Mouse (Mus musculus) G1E (cell line): ENCODE measurements around the gene Cbfa2t3. TPM values are rescaled to one million over a fixed set of nuclear protein-coding genes. Genes with fewer than 3 reads are reported as not detected.

Source experiments
- ATAC-seq: 2 replicates; pipeline ENCODE4 v1.8.0; 2016; ENCODE audit warnings: mild to moderate bottlenecking; ENCODE audit not compliant: insufficient number of reproducible peaks, poor library complexity, low FRiP score, severe bottlenecking; ENCODE audit errors: extremely low read depth
- DNase-seq: peaks from one replicate; pipeline ENCODE4 v3.0.0; 2012; ENCODE audit warnings: low spot score
- H3K27me3 ChIP-seq: 2 replicates; pipeline ENCODE4 v1.6.1; 2012; ENCODE audit warnings: mild to moderate bottlenecking, low read length, inconsistent platforms; ENCODE audit not compliant: insufficient read depth
- H3K36me3 ChIP-seq: replicated peaks from 2 replicates; pipeline ENCODE3; 2012; ENCODE audit warnings: mild to moderate bottlenecking, inconsistent platforms
- H3K4me1 ChIP-seq: 2 replicates; pipeline ENCODE4 v1.6.1; 2012; ENCODE audit warnings: low read depth, low read length, inconsistent platforms, mixed read lengths; ENCODE audit not compliant: insufficient read depth
- H3K4me3 ChIP-seq: 2 replicates; pipeline ENCODE4 v1.5.1; 2012; ENCODE audit warnings: low read depth, mild to moderate bottlenecking, inconsistent platforms, low read length, moderate library complexity, mixed read lengths
- H3K9me3 ChIP-seq: replicated peaks from 2 replicates; pipeline ENCODE4 v1.6.1; 2012; ENCODE audit warnings: inconsistent platforms
- CTCF ChIP-seq: IDR thresholded peaks from 2 replicates; pipeline ENCODE4 v1.5.1; 2012; ENCODE audit warnings: low read depth, low read length, inconsistent platforms, mixed read lengths
- GATA1 ChIP-seq: IDR thresholded peaks from 2 replicates; pipeline ENCODE4 v1.6.1; 2012; ENCODE audit warnings: borderline replicate concordance, low read length, inconsistent platforms, mixed read lengths
- GATA2 ChIP-seq: IDR thresholded peaks from 2 replicates; pipeline ENCODE4 v1.6.1; 2012; ENCODE audit warnings: low read depth, low read length, inconsistent platforms, borderline replicate concordance
- POLR2AphosphoS5 ChIP-seq: IDR thresholded peaks from 2 replicates; pipeline ENCODE4 v1.6.1; 2012; ENCODE audit warnings: low read depth, low read length, inconsistent platforms; ENCODE audit not compliant: insufficient replicate concordance
- TAL1 ChIP-seq: conservative IDR thresholded peaks from 2 replicates; pipeline ENCODE4 v1.6.1; 2012; ENCODE audit warnings: low read depth, low read length, inconsistent platforms, mixed read lengths
- polyA plus RNA-seq: library from polyadenylated mRNA; stranded (reverse); fragments of >175 nt; gene quantifications from 2 replicates; pipeline ENCODE4 v1.2.3, GENCODE M21; 2012
- total RNA-seq, 2 experiments: library from RNA; stranded (forward) in 1 of 2; stranded (reverse) in 1 of 2; fragments of 200-1000 nt in 1 of 2; fragments of >200 nt in 1 of 2; fragmentation: Nextera tagmentation in 1 of 2; gene quantifications; 2 replicates each; pipeline ENCODE4 v1.2.3; 2014 to 2017

Gene Cbfa2t3
- total and polyA plus RNA-seq, 3 experiments, result 19.9 to 287 (median 99.0) TPM

- peaks cover 98% of the 10 kb centered on the region for H3K4me1 ChIP-seq
- no peaks in the 10 kb centered on the region for H3K27me3 ChIP-seq
Measured at GRCm38 (mm10) chr8:122670001-122670400, 28.9 kb downstream of the Cbfa2t3 start.

GRCm38 (mm10) chr8:122669370-122669769 is 29.5 kb downstream of the Cbfa2t3 start:
- Histone ChIP-seq H3K4me1 (peaks cover 98% of the 10 kb centered on the region), H3K4me3 (no peak overlapping the region), H3K27me3 (no peaks in the 10 kb centered on the region), H3K36me3 (peaks cover 100% of the 10 kb centered on the region), H3K9me3 (no peaks in the 10 kb centered on the region)
- DNase-seq (no peak), ATAC-seq (no peak)
- TF ChIP-seq POLR2AphosphoS5 (no peak), TAL1 (no peak), GATA1 (no peak), GATA2 (no peak), CTCF (no peak)

More at GRCm38 (mm10) chr8:122670001-122670400, 28.9 kb downstream of the Cbfa2t3 start:
- no peak for DNase-seq
- ATAC-seq, result no peak
- no peaks in the 10 kb centered on the region for H3K9me3 ChIP-seq
- TF ChIP-seq GATA2 (no peak), GATA1 (no peak), POLR2AphosphoS5 (no peak), TAL1 (no peak), CTCF (no peak)
- H3K4me3 ChIP-seq, result no peak overlapping the region; the same call in 1 of the 2 replicates
- H3K36me3 ChIP-seq, result peaks cover 100% of the 10 kb centered on the region

- no peaks in the 10 kb centered on the region for H3K27me3 ChIP-seq
- DNase-seq (no peak), ATAC-seq (no peak)
- peak overlapping the region; percentile 46; the same call in 1 of the 2 replicates for H3K4me3 ChIP-seq
- H3K4me1 ChIP-seq, result peaks cover 98% of the 10 kb centered on the region
- no peaks in the 10 kb centered on the region for H3K9me3 ChIP-seq
- TF ChIP-seq GATA1 (no peak), TAL1 (no peak), GATA2 (no peak), CTCF (no peak), POLR2AphosphoS5 (no peak)
- H3K36me3 ChIP-seq, result peaks cover 100% of the 10 kb centered on the region
Measured at GRCm38 (mm10) chr8:122667854-122668253, 31.1 kb downstream of the Cbfa2t3 start.

- H3K27me3 ChIP-seq, result no peaks in the 10 kb centered on the region
- peaks cover 98% of the 10 kb centered on the region for H3K4me1 ChIP-seq
- ATAC-seq (no peak), DNase-seq (peak; percentile 25)
- H3K9me3 ChIP-seq, result no peaks in the 10 kb centered on the region
- peak overlapping the region; percentile 55; the same call in 1 of the 2 replicates for H3K4me3 ChIP-seq
- no peak for TF ChIP-seq TAL1
- TF ChIP-seq CTCF, result no peak
- no peak for TF ChIP-seq POLR2AphosphoS5
- no peak for TF ChIP-seq GATA1
- no peak for TF ChIP-seq GATA2
- H3K36me3 ChIP-seq, result peaks cover 100% of the 10 kb centered on the region
Measured at GRCm38 (mm10) chr8:122666827-122667226, 32.1 kb downstream of the Cbfa2t3 start.

DNA sequence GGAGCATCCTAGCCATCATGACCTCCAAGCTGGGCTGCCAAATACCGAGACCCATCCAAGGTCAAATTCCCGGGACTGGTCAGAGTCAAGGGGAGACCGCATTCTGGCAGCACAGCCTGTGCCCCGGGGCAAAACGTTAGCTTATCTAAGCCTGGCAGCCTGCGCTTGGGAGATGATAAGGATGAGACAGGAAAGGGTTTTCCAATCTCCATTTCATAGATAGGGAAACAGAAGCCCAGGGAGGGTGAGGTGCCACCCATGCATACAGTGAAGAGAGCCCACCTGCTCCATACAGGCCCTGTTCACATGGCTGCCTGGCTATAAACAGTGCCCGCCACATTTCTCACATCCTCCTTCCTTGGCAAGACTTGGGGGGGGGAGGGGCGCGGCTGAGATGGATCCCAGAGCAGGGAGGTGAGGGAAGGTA is 32.6 kb downstream of the Cbfa2t3 start:
- H3K27me3 ChIP-seq, result no peaks in the 10 kb centered on the region
- H3K36me3 ChIP-seq, result peaks cover 100% of the 10 kb centered on the region
- DNase-seq, result peak; percentile 28
- no peak for TF ChIP-seq GATA1
- peak; percentile 72; the same call in 1 of the 2 replicates for TF ChIP-seq TAL1
- H3K9me3 ChIP-seq, result no peaks in the 10 kb centered on the region
- H3K4me1 ChIP-seq, result peaks cover 99% of the 10 kb centered on the region
- H3K4me3 ChIP-seq, result peak overlapping the region; percentile 55; the same call in 1 of the 2 replicates
- peak; percentile 72 for ATAC-seq

GRCm38 (mm10) chr8:122665667-122666316 is 33.1 kb downstream of the Cbfa2t3 start:
- DNase-seq, result no peak
- ATAC-seq, result no peak
- H3K9me3 ChIP-seq, result no peaks in the 10 kb centered on the region
- peaks cover 100% of the 10 kb centered on the region for H3K36me3 ChIP-seq
- H3K4me3 ChIP-seq, result peak overlapping the region; percentile 38; the same call in 1 of the 2 replicates
- peaks cover 99% of the 10 kb centered on the region for H3K4me1 ChIP-seq
- TF ChIP-seq GATA1, result no peak
- no peaks in the 10 kb centered on the region for H3K27me3 ChIP-seq

DNA sequence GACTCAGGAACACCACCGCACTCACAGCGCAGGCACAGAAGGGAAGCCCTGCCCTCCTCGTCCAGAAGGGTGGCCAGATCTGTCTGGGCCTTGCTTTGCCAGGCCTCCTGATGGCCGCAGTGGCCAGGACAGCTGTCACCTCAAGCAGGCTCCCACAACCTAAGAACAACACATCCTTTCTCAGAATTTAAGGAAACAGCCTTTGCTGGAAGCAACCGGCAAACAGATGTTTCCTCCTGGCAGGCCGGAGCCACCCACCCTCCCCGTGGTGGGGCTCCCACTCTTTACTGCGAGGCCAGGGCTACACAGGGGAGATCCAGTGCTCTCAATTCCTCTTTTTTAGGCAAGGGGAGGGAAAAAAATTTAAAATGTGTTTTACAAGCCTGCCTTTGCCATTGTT is 33.7 kb downstream of the Cbfa2t3 start:
- Histone ChIP-seq H3K27me3 (no peaks in the 10 kb centered on the region), H3K4me1 (peaks cover 98% of the 10 kb centered on the region), H3K9me3 (no peaks in the 10 kb centered on the region), H3K4me3 (no peak overlapping the region), H3K36me3 (peaks cover 99% of the 10 kb centered on the region)
- TF ChIP-seq GATA2, result no peak
- no peak for TF ChIP-seq POLR2AphosphoS5
- no peak for TF ChIP-seq TAL1
- TF ChIP-seq CTCF, result no peak
- no peak for TF ChIP-seq GATA1
- ATAC-seq, result no peak
- peak; percentile 52 for DNase-seq
